Mouse (Mus musculus) ES-CJ7 (cell line): ENCODE results near the gene Nle1.

Experiments
- DNase-seq: peaks from one replicate; pipeline ENCODE4 v3.0.0; 2011; ENCODE audit warnings: low read depth, low spot score

The Nle1 gene

DNA sequence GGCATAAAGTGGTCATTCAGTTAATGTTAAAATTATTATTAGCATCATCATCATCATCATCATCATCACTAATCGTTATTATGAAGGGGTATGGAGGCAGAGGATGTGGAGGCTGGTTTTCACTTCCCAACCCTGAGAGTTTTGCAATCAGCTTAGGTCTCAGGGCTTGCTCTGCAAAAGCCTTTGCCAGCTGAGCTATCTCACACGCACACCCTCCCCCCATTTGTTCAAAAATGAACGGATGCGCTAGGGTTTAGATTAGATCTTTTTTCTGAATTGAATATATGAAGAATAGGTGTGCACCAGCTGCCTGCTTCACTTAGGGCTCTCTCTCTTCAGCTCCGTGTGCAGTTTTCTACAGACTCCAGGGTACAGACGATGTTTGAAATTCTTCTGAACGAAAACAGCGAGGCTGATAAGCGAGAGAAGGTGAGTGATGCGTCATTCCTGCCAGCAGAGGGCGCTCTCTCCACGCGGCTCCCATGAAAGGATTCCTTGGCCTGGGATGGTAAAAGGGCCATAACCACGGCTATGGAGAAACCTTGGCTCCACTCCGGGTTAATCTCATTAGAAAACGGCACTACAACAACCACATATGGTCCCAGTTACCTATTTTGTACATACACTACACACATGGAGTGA is 6.6 kb upstream of the Nle1 start:
- peak; percentile 86 for DNase-seq

- DNase-seq, result no peak
Measured at GRCm38 (mm10) chr11:82910679-82911389, 2.6 kb upstream of the Nle1 start.

DNA sequence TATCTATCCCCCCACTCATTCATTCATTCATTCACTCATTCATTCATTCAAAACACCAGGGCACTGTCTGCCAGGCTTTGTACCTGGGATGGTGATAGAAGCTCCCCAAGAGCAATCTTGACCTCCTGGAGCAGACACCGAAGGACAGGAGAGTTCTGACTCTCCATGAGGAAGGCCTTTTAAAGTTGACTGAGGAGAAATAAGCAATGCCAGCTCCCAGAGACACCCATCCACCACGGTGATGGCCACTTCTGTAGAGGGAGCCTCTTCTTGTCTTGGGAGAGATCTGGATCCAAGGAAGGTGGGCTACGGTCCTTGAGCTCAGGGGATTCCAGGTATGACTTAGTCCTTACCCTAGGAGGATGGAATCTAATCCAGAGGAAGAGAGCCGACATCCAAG is 2.0 kb upstream of the Nle1 start, which contains the start of gene Unc45b:
Gene Unc45b (plus strand): TSS at position 301 of the 400 bp plus-strand sequence.
- DNase-seq, result no peak

DNA sequence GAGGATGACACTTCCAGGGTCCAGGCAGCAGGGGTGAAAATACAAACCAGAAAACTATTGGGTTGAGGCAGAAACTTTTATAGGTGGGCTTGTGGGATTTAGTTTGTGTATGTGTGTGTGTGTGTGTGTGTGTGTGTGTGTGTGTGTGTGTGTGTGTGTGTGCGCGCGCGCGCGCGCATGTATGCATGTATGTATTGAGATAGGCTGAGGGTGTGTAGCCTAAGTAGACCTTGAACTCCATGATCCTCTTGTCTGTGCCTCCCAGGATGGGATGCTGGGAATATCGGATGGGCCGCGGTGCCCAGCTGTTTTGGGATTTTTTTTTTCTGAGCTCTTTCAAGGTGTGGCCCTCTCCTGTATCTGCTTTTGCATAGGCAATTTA is 388 bp upstream of the Nle1 start:
- DNase-seq, result no peak

DNA sequence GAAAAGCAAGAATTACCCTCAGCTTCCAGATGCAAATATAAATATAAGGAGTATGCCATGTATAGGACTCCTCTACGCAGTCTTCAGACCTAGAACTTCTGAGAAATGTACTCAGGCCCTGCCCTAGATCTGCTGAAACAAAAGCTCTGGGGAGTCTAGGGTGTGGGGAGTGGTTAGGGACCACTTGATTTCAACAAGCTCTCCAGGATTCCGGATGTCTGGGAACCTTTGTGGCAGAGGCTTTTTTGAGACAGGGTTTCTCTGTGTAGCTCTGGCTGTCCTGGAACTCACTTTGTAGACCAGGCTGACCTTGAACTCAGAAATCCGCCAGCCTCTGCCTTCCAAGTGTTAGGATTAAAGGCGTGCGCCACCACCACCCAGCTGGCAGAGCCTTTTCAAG is 2.4 kb downstream of the Nle1 start:
- DNase-seq, result no peak

- no peak for DNase-seq
Measured at GRCm38 (mm10) chr11:82904952-82905351, 3.3 kb downstream of the Nle1 start.

GRCm38 (mm10) chr11:82901606-82902310 is 6.5 kb downstream of the Nle1 start:
- no peak for DNase-seq

GRCm38 (mm10) chr11:82899720-82900119 is 8.5 kb downstream of the Nle1 start:
- DNase-seq, result no peak

DNA sequence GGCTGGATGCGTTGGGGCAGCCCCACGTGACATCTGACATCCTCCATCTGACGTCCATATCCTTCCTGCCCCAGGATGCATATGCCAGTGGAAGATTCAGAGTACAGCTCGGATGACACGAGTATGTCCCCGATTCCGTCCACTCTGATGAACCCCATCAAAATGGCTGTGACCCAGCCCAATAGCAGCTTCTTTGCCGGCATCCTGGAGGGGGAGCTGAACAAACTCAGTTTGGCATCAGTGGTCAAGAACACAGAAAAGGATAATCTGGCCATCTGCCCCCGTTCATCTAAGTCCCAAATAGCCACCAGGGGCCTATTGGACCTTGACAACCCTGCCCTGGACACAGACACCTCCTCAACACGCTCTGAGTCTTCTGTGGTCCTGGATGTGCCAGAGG is 10.7 kb downstream of the Nle1 start:
- DNase-seq, result no peak

DNA sequence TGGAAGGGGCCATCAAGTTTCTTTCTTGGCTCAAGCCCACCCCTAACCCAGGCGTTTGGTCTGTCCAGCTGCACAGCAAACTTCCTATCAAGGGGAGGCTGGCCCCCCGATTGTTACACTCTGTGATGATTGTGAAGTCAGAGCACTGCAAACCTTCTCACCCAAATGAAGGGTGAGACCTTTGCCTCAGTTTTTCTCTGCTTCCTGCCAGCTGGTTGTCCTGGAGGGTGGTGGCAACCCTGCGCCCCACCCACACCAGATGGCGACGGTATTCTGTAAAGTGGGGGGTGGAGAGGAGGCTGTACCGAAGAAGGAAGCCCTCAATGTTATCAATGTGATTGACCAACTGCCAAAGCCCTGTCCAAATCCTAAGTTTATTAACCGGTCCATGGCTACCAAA is 16.3 kb downstream of the Nle1 start, which contains the start of gene Fndc8:
Gene Fndc8 (plus strand): TSS at position 189 of the 400 bp plus-strand sequence.
- DNase-seq, result no peak

DNA sequence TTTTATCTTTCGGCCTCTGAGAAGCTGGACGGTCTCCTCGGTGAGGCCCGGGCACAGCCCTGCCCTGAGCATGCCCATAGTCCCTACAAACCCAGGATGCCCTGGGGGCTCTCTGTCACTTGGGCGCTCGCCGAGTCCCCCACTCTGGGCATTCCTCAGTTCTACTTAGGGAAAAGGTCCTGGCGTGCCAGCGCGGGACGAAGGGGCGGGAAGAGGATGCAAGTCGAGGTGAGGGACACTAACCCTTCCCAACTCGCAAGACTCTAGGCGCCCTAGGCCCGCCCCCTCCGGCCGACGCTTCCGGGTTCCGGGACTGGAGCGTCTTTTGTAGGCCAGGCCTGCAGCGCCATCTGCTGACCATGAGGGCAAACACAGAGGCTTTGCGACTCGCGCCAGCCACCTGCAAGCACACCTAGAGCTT is 17.9 kb downstream of the Nle1 start, which contains the start of gene Rad51d:
Gene Rad51d (minus strand): TSS at position 273 of the 421 bp plus-strand sequence.
- peak; percentile 93 for DNase-seq

DNA sequence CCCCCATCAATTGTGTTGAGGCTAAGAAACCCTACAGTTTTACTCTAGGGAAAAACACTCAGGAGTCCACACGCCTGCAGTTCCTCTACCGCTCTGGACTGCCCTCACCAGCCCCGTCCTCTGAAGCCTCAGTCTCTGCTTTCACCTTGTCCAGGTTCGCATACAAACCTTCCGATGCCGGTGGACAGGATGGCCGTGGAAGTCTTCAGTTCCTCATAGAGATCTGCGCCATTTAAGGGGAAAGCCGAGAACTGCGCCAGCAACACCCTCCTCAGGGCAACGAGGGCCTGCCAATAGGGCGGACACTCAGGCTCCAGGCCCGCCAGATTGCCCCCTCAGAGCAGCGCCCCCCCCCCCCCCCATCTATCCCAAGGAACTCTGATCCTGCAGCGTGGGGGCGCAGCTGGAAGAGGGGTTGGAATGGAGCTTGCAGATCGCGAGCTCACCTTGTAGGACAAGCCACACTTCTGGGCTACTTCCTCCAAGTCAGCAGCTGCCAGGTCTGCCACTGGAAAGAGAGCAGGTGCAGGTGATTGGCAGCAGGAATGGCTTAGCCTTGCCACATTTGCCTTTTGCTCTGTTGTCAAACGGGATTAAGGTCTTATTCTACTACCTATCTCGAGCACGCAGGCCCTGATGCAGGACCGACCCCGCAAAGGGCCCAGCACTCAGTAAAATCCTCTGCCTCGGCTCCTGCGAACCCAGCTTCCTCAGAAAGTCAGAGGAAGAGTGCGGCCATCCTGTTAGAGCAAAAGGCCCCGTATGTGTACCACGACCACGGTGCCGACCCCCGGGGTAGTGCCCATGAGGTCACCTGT is 18.5 kb downstream of the Nle1 start:
- no peak for DNase-seq

DNA sequence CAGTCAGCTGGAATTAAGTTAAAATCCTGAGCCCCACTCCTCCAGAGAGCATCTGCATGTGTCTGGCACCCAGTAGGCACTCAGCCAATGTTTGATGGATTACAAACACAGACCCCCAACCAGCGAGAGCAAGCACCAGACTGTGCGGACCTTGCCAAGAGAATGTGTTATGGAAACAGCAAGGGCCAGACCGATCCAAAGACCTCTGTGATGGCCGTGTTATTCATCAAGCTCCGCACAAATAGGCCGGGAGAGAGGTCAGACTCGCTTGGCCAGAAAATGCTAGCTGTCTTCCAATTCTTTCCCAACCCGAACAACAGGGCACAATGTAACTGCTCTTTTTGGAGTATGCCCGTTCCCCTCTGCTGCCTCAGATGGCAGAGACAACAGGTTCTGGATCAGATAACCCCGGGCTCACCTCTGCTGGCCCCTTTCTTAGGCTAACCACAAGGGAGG is 19.7 kb downstream of the Nle1 start:
- DNase-seq, result no peak

GRCm38 (mm10) chr11:82886559-82886958 is 21.7 kb downstream of the Nle1 start:
- peak; percentile 52 for DNase-seq

DNA sequence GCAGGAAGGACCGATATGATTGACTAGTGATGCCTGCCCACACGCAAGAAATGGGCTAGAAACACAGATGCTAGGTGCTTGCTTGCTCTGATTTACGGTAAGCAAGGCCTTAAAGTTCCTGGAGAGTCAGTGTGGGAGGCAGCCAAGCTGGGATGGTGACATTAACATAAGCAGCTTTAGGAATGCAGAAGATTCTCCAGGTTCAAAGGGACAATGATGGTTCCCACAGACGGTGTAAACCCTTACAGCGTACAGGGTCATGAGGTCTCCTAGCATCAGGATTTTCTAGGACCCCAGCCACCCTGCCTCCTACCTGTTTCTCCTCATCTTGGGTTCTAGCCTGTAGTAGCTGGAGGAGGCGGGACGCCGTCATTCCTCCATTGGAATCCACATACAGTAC is 25.0 kb downstream of the Nle1 start:
- DNase-seq, result peak; percentile 50

DNA sequence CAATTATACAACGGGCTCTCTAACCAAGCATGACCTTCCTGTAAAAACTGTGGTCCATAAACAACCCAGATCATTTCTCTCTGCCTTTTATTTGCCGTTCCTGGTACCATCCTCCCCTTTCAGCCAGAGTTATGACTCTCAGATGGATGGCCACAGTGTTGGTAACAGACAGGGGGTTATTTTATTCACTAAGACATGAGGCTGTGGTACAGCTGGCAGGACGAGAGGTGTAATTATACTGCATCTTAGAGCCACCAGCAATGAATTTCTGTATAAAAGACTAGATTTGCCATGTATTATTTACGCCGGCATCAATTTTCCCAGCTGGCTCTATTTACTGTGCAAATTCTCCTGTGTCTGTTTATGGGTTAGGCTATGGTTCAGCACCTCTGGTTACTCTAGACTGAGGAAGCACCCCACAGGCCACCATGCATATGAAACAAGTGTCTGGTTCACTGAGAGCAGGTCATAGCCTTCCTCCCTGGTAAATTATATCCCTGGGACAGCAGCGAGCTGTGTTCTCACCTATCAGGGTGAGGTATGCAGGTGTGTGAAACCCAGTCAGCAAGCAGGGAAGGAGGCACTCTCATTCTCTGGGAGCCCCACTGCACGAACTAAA is 30.4 kb downstream of the Nle1 start:
- no peak for DNase-seq

- peak; percentile 64 for DNase-seq
Measured at GRCm38 (mm10) chr11:82875631-82876030, 32.6 kb downstream of the Nle1 start.

DNA sequence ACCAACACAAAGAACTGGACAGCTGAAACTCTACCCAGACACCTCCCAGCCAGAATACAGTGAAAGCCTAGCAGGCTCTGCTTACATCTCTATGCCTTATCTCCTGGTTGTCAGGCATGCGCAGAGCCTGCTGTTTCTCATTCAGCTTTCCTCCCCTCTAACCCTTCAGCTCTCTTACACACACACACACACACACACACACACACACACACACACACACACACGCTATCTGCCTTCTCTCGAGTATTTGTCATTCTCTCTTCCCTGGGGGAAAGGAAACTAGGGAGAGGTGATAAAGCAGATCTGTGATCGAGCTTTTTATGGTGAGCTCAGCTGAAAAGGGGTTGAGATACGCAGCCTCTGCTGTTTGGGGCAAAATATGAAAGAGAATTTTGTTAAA is 33.3 kb downstream of the Nle1 start:
- no peak for DNase-seq

DNA sequence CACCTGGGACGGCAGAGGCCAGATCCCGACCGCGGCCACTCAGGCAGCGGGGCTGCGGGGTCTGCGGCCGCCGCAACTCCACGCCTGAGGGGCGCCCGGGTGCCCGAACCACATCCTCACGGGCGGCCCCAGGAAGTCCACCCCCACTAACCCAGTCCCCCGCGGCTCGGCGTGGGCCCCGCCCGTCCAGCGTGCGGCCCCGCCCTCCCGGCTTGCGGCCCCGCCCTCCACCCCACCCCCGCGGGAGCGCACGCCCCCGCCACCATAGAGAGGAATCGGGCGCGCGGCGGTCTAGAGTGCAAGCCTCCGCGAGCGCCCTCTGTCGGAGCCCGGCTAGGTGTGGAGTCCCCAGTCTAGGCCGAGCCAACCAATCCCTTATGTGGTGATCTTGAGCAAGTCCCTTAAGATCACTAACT is 37.2 kb downstream of the Nle1 start, which contains the start of gene Rffl:
Gene Rffl (minus strand): TSS at position 180 of the 416 bp plus-strand sequence.
- DNase-seq, result peak; percentile 94

GRCm38 (mm10) chr11:82870173-82871030 is 37.8 kb downstream of the Nle1 start:
- peak; percentile 88 for DNase-seq
